Mouse (Mus musculus) ES-E14 (cell line): ENCODE measurements at regions not wholly inside any gene's neighbourhood (a gene's known extent, or its start where the extent isn't known, plus 50 kb on each side); places are given as distances from the start of the nearest gene placed in this dataset.

Experiments used
- DNase-seq: peaks from one replicate; pipeline ENCODE4 v3.0.0-alpha.2; 2013; ENCODE audit warnings: low read depth, low spot score
- H3K27ac ChIP-seq: 2 replicates; pipeline ENCODE4 v1.5.1; 2012; ENCODE audit warnings: low read depth, mild to moderate bottlenecking, low read length, moderate library complexity, mixed read lengths; ENCODE audit not compliant: poor library complexity, insufficient read depth, severe bottlenecking
- H3K36me3 ChIP-seq: 2 replicates; pipeline ENCODE4 v1.6.1; 2012; ENCODE audit warnings: mild to moderate bottlenecking, low read length, moderate library complexity, mixed read lengths; ENCODE audit not compliant: control insufficient read depth, poor library complexity, insufficient read depth, severe bottlenecking
- H3K4me1 ChIP-seq, 2 experiments: fragments of 150-350 bp in 1 of 2; sonication (generic) in 1 of 2; 2 replicates each; pipeline ENCODE4 v1.6.1; 2012; ENCODE audit warnings: low read length in 2 of 2, mild to moderate bottlenecking in 1 of 2, mixed read lengths in 1 of 2; ENCODE audit not compliant: control insufficient read depth in 2 of 2, insufficient read depth in 2 of 2, poor library complexity in 1 of 2
- H3K4me3 ChIP-seq, 2 experiments: fragments of 150-350 bp in 1 of 2; sonication (generic) in 1 of 2; 2 replicates each; pipeline ENCODE4 v1.5.1; 2012; ENCODE audit warnings: low read length in 2 of 2, low read depth in 1 of 2, mild to moderate bottlenecking in 1 of 2, mixed read lengths in 1 of 2; ENCODE audit not compliant: insufficient read depth in 1 of 2, poor library complexity in 1 of 2, severe bottlenecking in 1 of 2
- H3K9ac ChIP-seq: 2 replicates; pipeline ENCODE4 v1.6.1; 2012; ENCODE audit warnings: low read depth, mild to moderate bottlenecking, low read length, mixed read lengths; ENCODE audit not compliant: poor library complexity, insufficient read depth, severe bottlenecking
- H3K9me3 ChIP-seq: fragments of 150-350 bp; sonication (generic); 2 replicates; pipeline ENCODE4 v1.6.1; 2012; ENCODE audit warnings: low read depth, mild to moderate bottlenecking, low read length; ENCODE audit not compliant: control insufficient read depth, insufficient read depth
- CHD2 ChIP-seq: IDR thresholded peaks from 2 replicates; pipeline ENCODE4 v1.6.1; 2014; ENCODE audit warnings: mild to moderate bottlenecking, low read depth, low read length, inconsistent platforms
- HCFC1 ChIP-seq: IDR thresholded peaks from 2 replicates; pipeline ENCODE4 v1.6.1; 2012; ENCODE audit warnings: low read length, inconsistent platforms, borderline replicate concordance; ENCODE audit not compliant: insufficient read depth
- MAFK ChIP-seq: IDR thresholded peaks from 2 replicates; pipeline ENCODE4 v1.6.1; 2014; ENCODE audit warnings: mild to moderate bottlenecking, low read depth, low read length, inconsistent platforms; ENCODE audit not compliant: insufficient read depth
- ZC3H11A ChIP-seq: IDR thresholded peaks from 2 replicates; pipeline ENCODE4 v1.6.1; 2012; ENCODE audit warnings: low read depth, mild to moderate bottlenecking, inconsistent platforms, low read length, borderline replicate concordance
- ZNF384 ChIP-seq: IDR thresholded peaks from 2 replicates; pipeline ENCODE4 v1.6.1; 2012; ENCODE audit warnings: low read depth, low read length, inconsistent platforms
- in situ Hi-C, 2 experiments: fragments of 600-800 bp; cut with MboI; formaldehyde crosslinking; loops; one replicate each; pipeline ENCODE4 v1.15.1; 2025; ENCODE audit warnings: low sequenced_read_pairs in 2 of 2, inconsistent platforms in 1 of 2; ENCODE audit not compliant: unreplicated experiment in 2 of 2

GRCm38 (mm10) chr10:25857954-25858616, 220.0 kb upstream of the Gm9767 start:
- no peaks in the 10 kb centered on the region for H3K9me3 ChIP-seq
- no peak overlapping the region for H3K4me3 ChIP-seq
- H3K27ac ChIP-seq, result no peak overlapping the region
- in situ Hi-C loops, result no loop called here
- DNase-seq, result no peak
- H3K9ac ChIP-seq, result no peak overlapping the region
- H3K4me1 ChIP-seq, result no peaks in the 10 kb centered on the region
- H3K36me3 ChIP-seq, result no peaks in the 10 kb centered on the region
- no peak for TF ChIP-seq ZNF384
- TF ChIP-seq ZC3H11A, result no peak
- no peak for TF ChIP-seq MAFK
- no peak for TF ChIP-seq HCFC1
- no peak for TF ChIP-seq CHD2

- H3K4me3 ChIP-seq, result no peak overlapping the region
- no peak for DNase-seq
- H3K9ac ChIP-seq, result no peak overlapping the region
- TF ChIP-seq CHD2, result no peak
- no peak for TF ChIP-seq ZC3H11A
- no peak for TF ChIP-seq ZNF384
- no peak for TF ChIP-seq MAFK
- TF ChIP-seq HCFC1, result no peak
- in situ Hi-C loops, result no loop called here
- no peaks in the 10 kb centered on the region for H3K4me1 ChIP-seq
- no peaks in the 10 kb centered on the region for H3K9me3 ChIP-seq
- no peak overlapping the region for H3K27ac ChIP-seq
- H3K36me3 ChIP-seq, result no peaks in the 10 kb centered on the region
Observed at GRCm38 (mm10) chr10:25844348-25844747, 233.7 kb upstream of the Gm9767 start.

- H3K36me3 ChIP-seq, result no peaks in the 10 kb centered on the region
- no peaks in the 10 kb centered on the region for H3K4me1 ChIP-seq
- H3K27ac ChIP-seq, result no peak overlapping the region
- H3K9me3 ChIP-seq, result no peaks in the 10 kb centered on the region
- TF ChIP-seq MAFK (no peak), CHD2 (no peak), ZC3H11A (no peak), HCFC1 (no peak), ZNF384 (no peak)
- no peak overlapping the region for H3K4me3 ChIP-seq
- in situ Hi-C loops, result no loop called here
- H3K9ac ChIP-seq, result no peak overlapping the region
- no peak for DNase-seq
Observed at GRCm38 (mm10) chr10:25829275-25829674, 248.8 kb upstream of the Gm9767 start.

GRCm38 (mm10) chr10:25804223-25804622, 268.2 kb upstream of the Smlr1 start:
- Histone ChIP-seq H3K27ac (no peak overlapping the region), H3K4me3 (no peak overlapping the region), H3K9me3 (no peaks in the 10 kb centered on the region), H3K4me1 (peaks cover 0 to 2% of the 10 kb centered on the region in 2 experiments; a peak in 2 of 4 replicates), H3K9ac (no peak overlapping the region), H3K36me3 (no peaks in the 10 kb centered on the region)
- TF ChIP-seq MAFK (no peak), ZNF384 (no peak)
- no peak for DNase-seq
- in situ Hi-C loops, result no loop called here

GRCm38 (mm10) chr10:25801499-25801898, 265.4 kb upstream of the Smlr1 start:
- Histone ChIP-seq H3K27ac (no peak overlapping the region), H3K4me1 (no peaks in the 10 kb centered on the region), H3K9ac (no peak overlapping the region), H3K9me3 (no peaks in the 10 kb centered on the region), H3K36me3 (no peaks in the 10 kb centered on the region), H3K4me3 (no peak overlapping the region)
- no peak for DNase-seq
- in situ Hi-C loops, result no loop called here
- TF ChIP-seq ZC3H11A (no peak), HCFC1 (no peak), ZNF384 (no peak), CHD2 (no peak)
